In the genomic region with DNA sequence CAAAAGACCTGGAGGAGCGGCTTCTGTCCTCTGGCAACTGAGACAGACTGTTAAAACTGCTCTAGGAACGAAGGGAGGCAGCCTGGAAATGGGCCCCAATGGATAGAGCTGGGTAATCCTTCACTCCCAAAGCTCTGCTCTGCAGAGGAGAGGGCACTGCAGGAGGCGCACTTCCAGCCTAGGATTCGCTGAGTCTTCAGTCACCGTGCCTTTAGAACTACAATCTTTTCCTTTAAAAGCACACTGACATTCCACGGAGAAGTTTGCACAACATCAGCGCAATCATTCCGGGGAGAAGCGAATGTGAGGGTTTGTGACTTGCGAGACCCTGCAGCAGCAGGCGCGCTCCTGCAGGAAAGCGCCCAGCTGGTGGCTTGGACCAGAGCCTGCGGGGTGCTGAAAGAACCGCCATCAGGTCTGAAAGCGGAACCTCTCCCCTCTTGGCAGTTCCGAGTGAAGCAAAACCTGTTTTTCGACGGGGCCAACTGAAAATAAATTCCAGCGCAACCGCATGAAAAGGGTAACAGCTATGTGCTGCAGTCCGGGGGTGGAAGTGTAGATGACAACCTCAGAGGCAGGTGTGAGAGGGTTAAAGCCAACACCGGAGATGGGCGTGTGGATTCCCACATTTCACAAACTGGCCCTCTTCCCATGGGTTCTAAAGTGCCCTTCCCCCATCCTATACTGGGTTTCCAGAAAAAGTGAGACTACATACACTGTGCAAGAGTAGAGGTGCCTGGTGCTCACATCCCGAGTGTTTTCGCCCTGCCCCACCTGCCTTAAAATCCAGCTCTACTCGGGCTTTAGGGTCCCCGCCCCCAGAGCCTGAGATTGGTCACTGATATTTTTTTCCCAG, we compare ENCODE assay signal across 8 mouse cellular contexts. TPM values are rescaled to one million over a fixed set of nuclear protein-coding genes. Genes with fewer than 3 reads are reported as not detected.
DNase-seq lines count a peak whose midpoint lies in the region; ATAC-seq and TF ChIP-seq lines count a peak whose summit lies in the region.

No protein-coding gene starts in this region.

- no peaks in the 10 kb centered on the region for H3K9me3 ChIP-seq in midbrain, postnatal 0 days (ENCODE audit: low read length)

- peak overlapping the region; percentile 80 for H3K4me3 ChIP-seq in liver, adult 2 months (ENCODE audit: insufficient read depth, low read depth, low read length)
- peak overlapping the region; percentile 74 for H3K4me3 ChIP-seq in midbrain, postnatal 0 days (ENCODE audit: low read depth, low read length)
- peak overlapping the region; percentile 74 for H3K4me3 ChIP-seq in testis, adult 2 months (ENCODE audit: control insufficient read depth, low read depth, low read length)

- no peaks in the 10 kb centered on the region for H3K36me3 ChIP-seq in liver, adult 2 months (ENCODE audit: control insufficient read depth, insufficient read depth, low read length)
- no peaks in the 10 kb centered on the region for H3K36me3 ChIP-seq in midbrain, postnatal 0 days (ENCODE audit: insufficient read depth, low read length)
- no peaks in the 10 kb centered on the region for H3K36me3 ChIP-seq in testis, adult 2 months (ENCODE audit: control insufficient read depth, insufficient read depth, low read length)

- DNase-seq in ovary, adult 18-20 months (ENCODE audit: low spot score) = peak; percentile 6
- no peak for DNase-seq in ovary, postnatal 14 days (ENCODE audit: low spot score)
- peak; percentile 22 to 47 for DNase-seq in cerebellum, postnatal 4 days (ENCODE audit: low spot score in 2 of 2)
- DNase-seq in heart, adult 9 months (ENCODE audit: low spot score in 2 of 2) = peak; percentile 29 to 41
- peak; percentile 23 for DNase-seq in kidney, adult 9 months
- DNase-seq in liver, adult 2 months (ENCODE audit: extremely low read depth, low read depth, low spot score) = peak; percentile 57
- peak; percentile 64 for DNase-seq in midbrain, postnatal 0 days (ENCODE audit: low spot score)

- no peaks in the 10 kb centered on the region for H3K27me3 ChIP-seq in liver, adult 2 months (ENCODE audit: control insufficient read depth, insufficient read depth, low read length)
- no peaks in the 10 kb centered on the region for H3K27me3 ChIP-seq in midbrain, postnatal 0 days (ENCODE audit: insufficient read depth, low read length)
- H3K27me3 ChIP-seq in testis, adult 2 months (ENCODE audit: control insufficient read depth, insufficient read depth, low read length) = 0 out of 2 replicates have a peak, but pooled peaks cover 2% of the 10 kb centered on the region

- TF ChIP-seq CTCF in liver, adult 2 months (IDR thresholded peaks at IDR 0.05; ENCODE audit: low read depth, low read length) = peak; percentile 61
- TF ChIP-seq CTCF in midbrain, postnatal 0 days (IDR thresholded peaks at IDR 0.05) = no peak
- TF ChIP-seq CTCF in testis, adult 2 months (IDR thresholded peaks at IDR 0.05; ENCODE audit: control insufficient read depth, insufficient read depth, insufficient replicate concordance, low read depth, low read length) = no peak

- WGBS in liver, adult 2 months = under 1% methylated on average over 28 of the region's 28 CpGs
- WGBS in midbrain, postnatal 0 days = under 1% methylated on average over 28 of the region's 28 CpGs

- no peaks in the 10 kb centered on the region; the same call in 1 of the 2 replicates for H3K79me2 ChIP-seq in liver, adult 2 months (ENCODE audit: control insufficient read depth, insufficient read depth, low read length)

- no peak for TF ChIP-seq POLR2A in liver, adult 2 months (IDR thresholded peaks at IDR 0.05; ENCODE audit: extremely low read depth, insufficient read depth, low read length)
- TF ChIP-seq POLR2A in testis, adult 2 months (IDR thresholded peaks at IDR 0.05; ENCODE audit: control insufficient read depth, low read depth, low read length) = no peak

- peak overlapping the region; percentile 18; the same call in 1 of the 2 replicates for H3K27ac ChIP-seq in liver, adult 2 months (replicated peaks; ENCODE audit: insufficient read depth, low read depth, low read length)
- peak overlapping the region; percentile 77 for H3K27ac ChIP-seq in midbrain, postnatal 0 days (ENCODE audit: low read depth, low read length)
- no peak overlapping the region for H3K27ac ChIP-seq in testis, adult 2 months (ENCODE audit: control insufficient read depth, insufficient read depth, low read depth, low read length)

- peak overlapping the region; percentile 72 for H3K4me2 ChIP-seq in midbrain, postnatal 0 days (ENCODE audit: low read depth, low read length, poor library complexity, severe bottlenecking)

- H3K9ac ChIP-seq in liver, adult 2 months (ENCODE audit: low read depth, low read length) = peak overlapping the region; percentile 53
- H3K9ac ChIP-seq in midbrain, postnatal 0 days (replicated peaks; ENCODE audit: low read length, poor library complexity, severe bottlenecking) = peak overlapping the region; percentile 70

- H3K4me1 ChIP-seq in liver, adult 2 months (ENCODE audit: control insufficient read depth, insufficient read depth, low read length) = 0 out of 2 replicates have a peak, but pooled peaks cover 5% of the 10 kb centered on the region
- 0 out of 2 replicates have a peak, but pooled peaks cover 5% of the 10 kb centered on the region for H3K4me1 ChIP-seq in midbrain, postnatal 0 days (ENCODE audit: insufficient read depth, low read length)
- peaks cover 18% of the 10 kb centered on the region for H3K4me1 ChIP-seq in testis, adult 2 months (ENCODE audit: control insufficient read depth, insufficient read depth, low read length)

- ATAC-seq in midbrain, postnatal 0 days (ENCODE audit: low FRiP score) = no peak

RNA-seq across cellular contexts. Expression of a gene that starts 3.4 kb away (rescaled TPM):
- 52.0 and 65.6 TPM in 2 replicates for total RNA-seq in liver, adult 2 months (2014; rRNA removed)
- polyA plus RNA-seq in liver, adult 2 months (2012; rRNA removed) = 7.4 and 8.7 TPM in 2 replicates
- 147 and 154 TPM in 2 replicates for total RNA-seq in midbrain, postnatal 0 days (2014; rRNA removed)
- 37.5 and 40.3 TPM in 2 replicates for polyA plus RNA-seq in midbrain, postnatal 0 days (2015; fragmentation: Nextera tagmentation; extraction: Ambion mirVana)
- polyA plus RNA-seq in testis, adult 2 months (2012; rRNA removed) = 1.3 and 1.9 TPM in 2 replicates
